Mouse (Mus musculus) midbrain, embryonic 16.5 days (tissue): ENCODE results near the gene Acsl4. TPM values are rescaled to one million over a fixed set of nuclear protein-coding genes. Genes with fewer than 3 reads are reported as not detected.

Experiments
- ATAC-seq: fragments of 200-750 bp; cut with Nextera tagmentation; 2 replicates; pipeline ENCODE4 v1.8.0; 2017; ENCODE audit warnings: moderate TSS enrichment
- H3K27ac ChIP-seq: fragments of 300-500 bp; sonication (generic); 2 replicates; pipeline ENCODE4 v1.5.1; 2014; ENCODE audit warnings: mild to moderate bottlenecking, low read length, mixed read lengths
- H3K27me3 ChIP-seq: fragments of 300-500 bp; sonication (generic); 2 replicates; pipeline ENCODE4 v1.6.1; 2014; ENCODE audit warnings: low read depth, low read length, mixed read lengths; ENCODE audit not compliant: control insufficient read depth, insufficient read depth
- H3K36me3 ChIP-seq: fragments of 300-500 bp; sonication (generic); 2 replicates; pipeline ENCODE4 v1.6.1; 2014; ENCODE audit warnings: mild to moderate bottlenecking, low read length, moderate library complexity, mixed read lengths; ENCODE audit not compliant: control insufficient read depth, insufficient read depth
- H3K4me1 ChIP-seq: fragments of 300-500 bp; sonication (generic); 2 replicates; pipeline ENCODE4 v1.6.1; 2014; ENCODE audit warnings: mild to moderate bottlenecking, low read length, mixed read lengths; ENCODE audit not compliant: control insufficient read depth, insufficient read depth
- H3K4me2 ChIP-seq: fragments of 300-500 bp; sonication (generic); 2 replicates; pipeline ENCODE4 v1.6.1; 2014; ENCODE audit warnings: mild to moderate bottlenecking, low read length, mixed read lengths
- H3K4me3 ChIP-seq: fragments of 300-500 bp; sonication (generic); 2 replicates; pipeline ENCODE4 v1.5.1; 2014; ENCODE audit warnings: low read depth, mild to moderate bottlenecking, low read length, moderate library complexity, mixed read lengths
- H3K9ac ChIP-seq: fragments of 300-500 bp; sonication (generic); 2 replicates; pipeline ENCODE4 v1.6.1; 2014; ENCODE audit warnings: low read depth, low read length, mixed read lengths
- H3K9me3 ChIP-seq: fragments of 300-500 bp; sonication (generic); replicated peaks from 2 replicates; pipeline ENCODE4 v1.6.1; 2014; ENCODE audit warnings: mild to moderate bottlenecking, low read length, mixed read lengths; ENCODE audit not compliant: control insufficient read depth, poor library complexity, severe bottlenecking
- WGBS: fragments of 180-500 bp; shearing (Covaris S2); extraction: QIAGEN DNeasy Blood & Tissue Kit; methylation state at CpG from one replicate; pipeline ENCODE4 v1.1.7; 2014; 5-methylcytosine and 5-hydroxymethylcytosine counted together
- polyA plus RNA-seq: library from polyadenylated mRNA; unstranded; fragments of >200 nt; fragmentation: Nextera tagmentation; extraction: Ambion mirVana; gene quantifications from 2 replicates; pipeline ENCODE4 v1.2.1, GENCODE M21; 2015

Acsl4 gene
- polyA plus RNA-seq, 1 experiment from 2014 or later: 27.2 TPM

DNA sequence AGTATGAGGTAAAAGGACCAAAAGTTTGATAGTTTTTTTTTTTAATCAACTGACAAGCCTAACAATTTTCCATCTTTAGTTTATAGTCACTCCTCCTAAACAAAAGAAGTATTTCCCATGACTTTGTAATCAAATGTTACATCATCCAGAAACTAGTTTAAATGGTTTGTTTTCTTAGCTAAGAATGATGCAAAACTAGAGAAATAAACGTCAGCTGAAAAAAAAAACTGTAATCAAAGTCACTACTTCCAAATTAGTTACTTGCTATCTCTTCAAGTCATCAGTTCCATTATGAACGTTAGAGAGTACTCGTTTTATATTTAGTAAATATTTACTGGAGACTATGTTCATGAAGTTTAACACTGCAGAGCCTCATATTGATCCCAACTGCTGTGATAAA is 13.6 kb downstream of the Acsl4 start:
- no peak overlapping the region for H3K9ac ChIP-seq
- no peaks in the 10 kb centered on the region for H3K9me3 ChIP-seq
- no peaks in the 10 kb centered on the region for H3K36me3 ChIP-seq
- H3K4me1 ChIP-seq: no peaks in the 10 kb centered on the region
- no peak overlapping the region for H3K27ac ChIP-seq
- no peak for ATAC-seq
- no peak overlapping the region for H3K4me2 ChIP-seq
- no peaks in the 10 kb centered on the region for H3K27me3 ChIP-seq
- no peak overlapping the region for H3K4me3 ChIP-seq
- WGBS: 85% methylated on average over 3 of the region's 3 CpGs

DNA sequence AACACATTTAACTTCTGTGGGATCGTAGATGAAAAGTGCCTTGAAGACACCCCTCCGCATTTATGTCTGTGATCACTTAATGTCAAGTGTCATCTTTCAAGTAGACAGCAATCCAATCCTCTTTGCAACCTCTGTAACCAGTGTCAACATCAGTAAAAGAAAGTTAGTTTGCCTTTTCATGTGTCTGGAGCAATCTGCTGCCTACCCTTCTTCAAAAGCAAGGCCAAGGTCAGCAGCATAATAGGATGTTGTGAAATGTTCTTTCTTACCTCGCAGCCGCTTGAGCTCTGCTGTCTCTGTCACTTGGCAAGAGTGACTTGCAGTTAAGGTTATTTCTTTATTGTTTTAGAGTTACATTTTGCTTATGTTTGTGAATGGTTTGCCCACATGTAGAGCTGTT is 14.8 kb downstream of the Acsl4 start:
- H3K4me2 ChIP-seq: no peak overlapping the region
- no peaks in the 10 kb centered on the region for H3K4me1 ChIP-seq
- ATAC-seq: no peak
- no peaks in the 10 kb centered on the region for H3K9me3 ChIP-seq
- no peaks in the 10 kb centered on the region for H3K36me3 ChIP-seq
- H3K4me3 ChIP-seq: no peak overlapping the region
- WGBS: 83% methylated on average over 4 of the region's 4 CpGs
- H3K9ac ChIP-seq: no peak overlapping the region
- H3K27ac ChIP-seq: no peak overlapping the region
- H3K27me3 ChIP-seq: no peaks in the 10 kb centered on the region

DNA sequence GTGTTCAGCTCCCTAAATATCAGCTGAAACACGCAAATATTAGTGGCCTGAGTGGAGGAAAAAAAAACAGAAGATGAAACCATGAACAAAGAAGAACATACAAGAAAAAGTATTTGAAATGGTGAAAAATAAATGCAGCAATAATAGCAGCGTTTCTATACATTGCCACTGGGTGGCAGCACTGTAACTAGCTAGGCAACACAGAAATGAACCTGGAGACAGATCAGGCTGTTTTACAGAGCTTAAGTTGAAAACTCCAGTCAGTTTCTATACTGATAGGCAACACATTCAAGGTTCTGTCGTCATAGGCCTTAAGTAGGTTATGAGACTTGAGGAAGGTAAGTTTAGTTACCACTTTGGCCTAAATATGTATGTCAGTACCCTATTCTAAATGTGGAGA is 17.9 kb downstream of the Acsl4 start:
- ATAC-seq: no peak
- no peak overlapping the region for H3K27ac ChIP-seq
- WGBS: 17% methylated on average over 3 of the region's 3 CpGs

DNA sequence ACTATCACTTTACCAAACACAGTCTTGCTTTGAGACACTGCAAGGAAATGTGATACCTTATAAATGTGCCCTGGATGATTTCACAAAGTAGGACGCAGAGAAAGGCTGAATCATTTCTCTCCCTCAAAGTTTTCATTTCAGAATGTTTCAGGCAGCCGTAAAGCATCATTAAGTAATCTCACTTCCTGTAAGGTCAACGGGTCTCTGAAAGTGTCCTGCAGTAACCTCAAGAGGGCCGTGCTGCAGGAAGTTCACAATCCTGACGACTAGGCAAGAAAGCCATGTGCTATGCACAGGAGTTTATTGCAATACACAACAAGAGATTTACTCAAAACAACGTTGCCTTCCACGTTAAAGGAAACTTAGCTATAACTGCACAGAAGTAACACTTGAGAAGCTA is 20.4 kb downstream of the Acsl4 start:
- Histone ChIP-seq H3K9ac (no peak overlapping the region), H3K27me3 (no peaks in the 10 kb centered on the region), H3K27ac (no peak overlapping the region), H3K9me3 (no peaks in the 10 kb centered on the region), H3K4me1 (no peaks in the 10 kb centered on the region), H3K4me2 (no peak overlapping the region), H3K36me3 (no peaks in the 10 kb centered on the region), H3K4me3 (no peak overlapping the region)
- 81% methylated on average over 7 of the region's 7 CpGs for WGBS
- ATAC-seq: no peak

More for the DNA sequence above, 17.9 kb downstream of the Acsl4 start:
- H3K9me3 ChIP-seq: no peaks in the 10 kb centered on the region
- no peak overlapping the region for H3K4me2 ChIP-seq
- no peaks in the 10 kb centered on the region for H3K36me3 ChIP-seq
- no peaks in the 10 kb centered on the region for H3K4me1 ChIP-seq
- no peak overlapping the region for H3K9ac ChIP-seq
- no peak overlapping the region for H3K4me3 ChIP-seq
- no peaks in the 10 kb centered on the region for H3K27me3 ChIP-seq

DNA sequence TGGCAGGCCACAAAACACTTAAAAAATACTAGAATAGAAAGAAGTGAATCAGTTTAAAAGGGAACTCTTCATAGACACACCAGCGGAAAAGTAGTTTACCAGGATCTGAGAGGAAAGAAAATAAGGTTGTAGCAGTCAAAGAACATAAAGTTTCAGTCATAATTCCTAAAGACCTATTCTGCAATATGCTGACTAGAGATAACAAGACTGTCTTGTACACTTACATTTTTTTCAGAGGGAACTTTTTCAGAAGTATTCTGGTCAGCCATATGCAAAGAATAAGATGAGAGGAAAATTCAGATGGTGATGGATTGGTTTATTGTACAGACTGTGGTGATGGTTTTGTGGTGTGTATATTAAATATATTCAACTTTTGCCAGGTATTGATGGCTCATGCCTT is 26.5 kb downstream of the Acsl4 start:
- Histone ChIP-seq H3K4me3 (no peak overlapping the region), H3K4me1 (no peaks in the 10 kb centered on the region), H3K36me3 (no peaks in the 10 kb centered on the region), H3K27ac (no peak overlapping the region), H3K27me3 (no peaks in the 10 kb centered on the region), H3K9ac (no peak overlapping the region), H3K4me2 (no peak overlapping the region), H3K9me3 (no peaks in the 10 kb centered on the region)
- ATAC-seq: no peak
- WGBS: 84% methylated on average over 1 of the region's 1 CpGs

DNA sequence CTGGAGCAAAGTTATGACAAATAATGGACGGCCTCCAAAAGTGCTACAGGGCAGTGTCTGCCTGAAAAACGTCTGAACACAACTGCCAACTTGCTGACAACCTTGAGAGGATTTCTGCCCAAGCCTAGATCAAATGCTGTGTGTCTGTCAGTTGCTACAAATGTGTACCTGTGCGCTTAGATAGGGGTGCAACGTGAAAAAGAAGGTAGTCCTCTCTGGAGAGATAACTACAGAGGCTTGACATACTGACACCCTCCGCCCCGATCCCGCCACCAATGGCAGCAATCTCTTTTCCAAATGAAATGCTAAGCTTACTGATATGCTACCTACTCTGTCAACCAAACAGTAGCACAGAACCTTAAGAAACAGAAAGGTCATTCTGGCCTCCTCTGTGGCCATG is 31.3 kb downstream of the Acsl4 start:
- no peak for ATAC-seq
- Histone ChIP-seq H3K27ac (no peak overlapping the region), H3K4me3 (no peak overlapping the region), H3K9me3 (no peaks in the 10 kb centered on the region), H3K4me1 (no peaks in the 10 kb centered on the region), H3K27me3 (no peaks in the 10 kb centered on the region), H3K36me3 (no peaks in the 10 kb centered on the region), H3K9ac (no peak overlapping the region), H3K4me2 (no peak overlapping the region)
- WGBS: 89% methylated on average over 7 of the region's 7 CpGs

DNA sequence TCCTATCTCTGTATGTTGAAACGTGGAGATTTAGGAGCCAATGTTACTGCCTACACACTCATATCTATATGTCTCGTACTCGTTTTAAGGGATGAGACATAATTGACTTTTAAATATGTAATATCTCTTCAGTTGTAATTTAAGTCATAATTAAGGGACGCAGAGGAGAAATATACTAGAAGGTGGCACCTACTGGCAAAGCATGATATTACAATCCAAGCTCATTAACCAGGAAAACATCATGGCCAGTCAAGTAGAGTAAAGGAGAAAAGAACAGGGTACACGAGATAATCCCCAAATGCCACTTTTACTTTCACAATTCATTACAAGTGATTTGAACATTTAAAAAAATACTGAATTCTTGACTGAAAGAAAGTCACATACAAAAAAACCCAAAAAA is 31.9 kb downstream of the Acsl4 start:
- ATAC-seq: no peak
- Histone ChIP-seq H3K4me2 (no peak overlapping the region), H3K36me3 (no peaks in the 10 kb centered on the region), H3K4me3 (no peak overlapping the region), H3K9me3 (no peaks in the 10 kb centered on the region), H3K4me1 (no peaks in the 10 kb centered on the region), H3K27ac (no peak overlapping the region), H3K27me3 (no peaks in the 10 kb centered on the region), H3K9ac (no peak overlapping the region)
- WGBS: 69% methylated on average over 5 of the region's 5 CpGs

DNA sequence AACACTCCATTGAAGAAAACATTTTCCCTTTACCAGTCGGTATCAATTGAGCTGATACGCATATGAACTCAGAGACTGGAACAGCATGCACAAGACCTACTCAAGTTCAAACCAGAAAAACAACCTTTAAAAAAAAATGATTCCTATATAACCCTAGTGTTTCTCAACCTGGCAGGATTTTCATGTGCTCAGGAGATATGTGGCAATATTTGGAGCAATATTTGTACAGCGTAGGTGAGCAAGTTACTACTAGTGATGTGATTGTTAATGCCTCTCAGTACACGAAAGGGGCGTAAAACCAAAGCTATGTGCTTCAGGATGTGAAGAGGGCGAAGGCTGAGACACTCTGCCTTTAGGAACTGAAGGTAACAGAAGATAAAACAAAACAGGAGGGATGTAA is 54.1 kb downstream of the Acsl4 start:
- no peak overlapping the region for H3K4me2 ChIP-seq

DNA sequence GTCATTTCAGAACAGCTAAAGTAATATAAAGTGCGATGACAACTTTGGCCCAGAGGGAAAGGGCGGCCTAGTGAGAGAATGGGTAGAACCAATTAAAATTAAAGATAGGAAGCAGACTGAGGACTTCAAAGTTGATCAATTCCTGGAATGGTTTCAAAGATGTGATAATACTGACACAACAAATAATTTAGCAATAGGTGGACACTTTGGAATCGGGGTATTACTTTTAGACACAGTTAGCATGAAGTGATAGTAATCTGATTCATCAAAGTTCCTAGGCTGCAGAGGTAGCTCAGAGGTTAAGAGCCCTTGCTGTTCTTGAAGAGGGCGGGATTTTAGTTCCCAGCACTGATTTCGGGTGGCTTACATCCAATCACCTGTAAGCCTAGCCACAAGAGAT is 54.8 kb downstream of the Acsl4 start:
- WGBS: 89% methylated on average over 5 of the region's 5 CpGs
- Histone ChIP-seq H3K4me1 (no peaks in the 10 kb centered on the region), H3K4me2 (no peak overlapping the region), H3K27me3 (no peaks in the 10 kb centered on the region), H3K4me3 (no peak overlapping the region), H3K27ac (no peak overlapping the region), H3K9ac (no peak overlapping the region), H3K36me3 (no peaks in the 10 kb centered on the region), H3K9me3 (no peaks in the 10 kb centered on the region)
- ATAC-seq: no peak

More for the DNA sequence above, 54.1 kb downstream of the Acsl4 start:
- H3K9me3 ChIP-seq: no peaks in the 10 kb centered on the region
- H3K27me3 ChIP-seq: no peaks in the 10 kb centered on the region
- no peak overlapping the region for H3K27ac ChIP-seq
- H3K4me3 ChIP-seq: no peak overlapping the region
- 96% methylated on average over 6 of the region's 6 CpGs for WGBS
- H3K4me1 ChIP-seq: no peaks in the 10 kb centered on the region
- H3K36me3 ChIP-seq: no peaks in the 10 kb centered on the region
- ATAC-seq: no peak
- H3K9ac ChIP-seq: no peak overlapping the region

DNA sequence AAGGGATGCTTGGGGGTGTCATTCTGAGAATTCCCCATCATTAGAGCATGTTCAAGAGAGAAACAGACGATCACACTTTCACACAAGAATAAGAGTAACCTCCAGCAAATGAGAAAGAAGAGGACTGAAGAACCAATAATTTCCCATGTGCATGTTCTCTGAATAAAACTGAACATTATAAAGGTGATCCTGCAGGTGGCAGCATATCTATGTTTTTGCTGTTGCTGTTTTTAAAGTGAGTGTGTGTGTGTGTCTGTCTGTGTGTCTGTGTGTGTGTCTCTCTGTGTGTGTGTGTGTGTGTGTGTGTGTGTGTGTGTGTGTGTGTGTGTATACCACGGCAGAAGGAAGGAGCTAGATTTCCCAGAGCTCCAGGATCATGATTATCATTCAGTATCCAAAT is 64.6 kb downstream of the Acsl4 start:
- no peak overlapping the region for H3K4me3 ChIP-seq
- H3K36me3 ChIP-seq: no peaks in the 10 kb centered on the region
- no peak overlapping the region for H3K27ac ChIP-seq
- no peaks in the 10 kb centered on the region for H3K27me3 ChIP-seq
- no peak overlapping the region for H3K9ac ChIP-seq
- 75% methylated on average over 2 of the region's 2 CpGs for WGBS
- ATAC-seq: no peak
- H3K9me3 ChIP-seq: no peaks in the 10 kb centered on the region
- H3K4me1 ChIP-seq: no peaks in the 10 kb centered on the region
- no peak overlapping the region for H3K4me2 ChIP-seq
